Mouse (Mus musculus) naive thymus-derived CD4-positive, alpha-beta T cell, adult 5 months (primary cell): Measurements from ENCODE around the gene 1110017D15Rik. TPM values are rescaled to one million over a fixed set of nuclear protein-coding genes. Genes with fewer than 3 reads are reported as not detected.

Experiments
- polyA plus RNA-seq: library from polyadenylated mRNA; unstranded; fragments of 100-300 nt; shearing (Covaris generic); gene quantifications from one replicate; pipeline ENCODE4 v1.2.1, GENCODE M21; 2017

1110017D15Rik gene
- not detected for polyA plus RNA-seq

DNA sequence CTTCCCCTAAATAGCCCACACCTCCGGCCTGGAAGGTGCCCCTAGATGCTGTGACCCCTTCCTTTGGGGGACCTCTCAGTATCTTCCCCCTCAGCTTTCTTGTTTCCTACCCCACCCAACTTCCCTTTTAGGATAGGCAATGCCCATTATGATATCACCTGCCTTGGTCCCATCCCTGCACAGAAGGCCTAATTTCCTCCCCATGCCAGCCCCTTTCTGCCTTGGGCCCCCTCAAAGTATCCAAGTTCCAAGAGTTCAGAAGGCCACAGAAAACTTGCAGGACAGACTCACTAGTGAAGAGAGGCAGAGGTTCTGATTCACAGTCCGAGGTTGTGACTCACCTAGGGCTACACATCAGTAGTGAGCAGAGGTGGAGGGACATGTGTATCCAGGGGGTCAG is at the start of gene 1110017D15Rik:
1110017D15Rik (minus strand) TSS at position 101 of the 400 bp plus-strand sequence.

DNA sequence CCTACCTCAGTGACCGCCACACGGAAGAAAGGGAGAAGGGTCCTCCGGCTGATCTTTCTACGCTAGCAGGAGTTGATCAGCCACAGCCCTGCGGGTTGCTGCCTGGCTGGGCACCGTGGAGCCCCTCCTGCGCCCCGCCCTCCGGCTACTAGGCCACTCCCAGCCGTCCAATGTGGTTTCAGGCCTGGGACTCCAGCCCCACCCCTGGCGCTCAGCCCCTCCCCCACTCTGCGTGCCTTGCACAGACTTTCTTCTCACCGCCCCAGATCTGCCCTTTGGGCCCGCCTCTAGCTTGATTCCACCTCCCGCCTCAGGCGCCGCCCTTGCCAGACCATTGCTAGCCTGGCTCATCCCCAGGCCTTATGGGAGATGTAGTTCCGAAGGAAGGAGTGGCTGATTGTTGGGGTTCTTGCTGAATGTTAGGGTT is 14.1 kb downstream of the 1110017D15Rik start, which contains the start of gene AI464131:
AI464131 (minus strand) TSS at position 91 of the 427 bp plus-strand sequence.

DNA sequence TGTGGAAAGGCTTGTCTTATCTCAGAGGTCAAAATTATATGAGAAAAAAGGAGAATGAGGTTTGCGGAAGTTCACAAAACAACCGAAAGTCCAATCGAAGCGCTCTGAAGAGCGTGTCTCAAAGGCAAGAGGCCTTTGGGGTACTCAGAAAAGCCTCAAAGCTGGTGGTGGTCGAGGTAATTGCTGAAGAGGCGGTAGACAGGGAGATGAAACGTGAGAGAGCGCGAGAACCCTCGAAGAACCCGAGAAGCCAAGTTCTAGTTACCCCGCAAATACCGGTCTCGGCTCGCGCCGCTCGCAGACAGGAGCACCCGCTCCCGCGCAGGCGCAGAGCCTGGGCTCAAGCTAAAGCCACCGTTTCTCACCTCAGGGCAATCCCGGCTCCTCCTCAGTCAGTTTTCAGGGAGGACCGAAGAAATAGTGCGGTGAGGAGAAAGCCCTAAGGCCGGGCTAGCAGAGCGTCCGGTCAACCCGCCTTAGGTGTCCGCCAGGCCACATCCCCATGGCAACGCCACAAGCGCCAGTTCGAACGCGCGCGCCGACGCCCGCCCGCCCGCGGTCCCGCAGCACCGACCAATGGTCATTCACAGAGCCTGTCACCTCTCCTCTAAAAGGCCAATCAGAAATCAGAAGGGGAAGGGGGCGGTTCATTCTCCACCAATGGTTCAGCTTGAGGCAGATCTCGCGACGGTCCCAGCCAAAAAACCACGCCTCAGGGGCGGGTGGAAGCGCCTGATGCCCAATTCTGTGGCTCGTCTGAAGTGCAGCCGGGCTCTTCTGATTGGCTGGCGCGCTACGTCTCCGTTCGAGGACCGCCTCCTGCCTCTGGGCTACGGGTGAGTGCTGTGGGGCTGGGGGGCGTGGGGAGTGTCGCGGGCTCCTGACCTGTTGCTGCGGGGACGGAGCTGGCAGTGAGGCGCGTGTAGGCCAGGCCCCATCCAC is 52.5 kb downstream of the 1110017D15Rik start, which contains the start of the genes Kif24 and Nudt2:
Kif24 (minus strand) TSS at position 543 of the 942 bp plus-strand sequence.
Nudt2 (plus strand) TSS at position 807 of the 942 bp plus-strand sequence.

Other genes starting within 250 kb of the 1110017D15Rik start
- 84.1 TPM for gene Ubap2, start 242.2 kb downstream of the 1110017D15Rik start, polyA plus RNA-seq
- gene Dcaf12, start 202.4 kb downstream of the 1110017D15Rik start, polyA plus RNA-seq, result 63.3 TPM
- 113 TPM for gene Ubap1, start 168.3 kb downstream of the 1110017D15Rik start, polyA plus RNA-seq
- 0.78 TPM for gene Kif24, start 52.4 kb downstream of the 1110017D15Rik start, polyA plus RNA-seq
- gene Nudt2, start 52.2 kb downstream of the 1110017D15Rik start, polyA plus RNA-seq, result 4.3 TPM
- gene AI464131, start 14.3 kb downstream of the 1110017D15Rik start, polyA plus RNA-seq, result not detected
- 3.3 TPM for gene Fam219a, start 52.2 kb upstream of the 1110017D15Rik start, polyA plus RNA-seq
- gene Dnaic1, start 52.4 kb upstream of the 1110017D15Rik start, polyA plus RNA-seq, result not detected
- not detected for gene Enho, start 123.0 kb upstream of the 1110017D15Rik start, polyA plus RNA-seq
- not detected for gene Cntfr, start 179.8 kb upstream of the 1110017D15Rik start, polyA plus RNA-seq
- gene Il11ra1, start 182.7 kb upstream of the 1110017D15Rik start, polyA plus RNA-seq, result 8.1 TPM
- 31.1 TPM for gene Rpp25l, start 196.2 kb upstream of the 1110017D15Rik start, polyA plus RNA-seq
- gene Dctn3, start 205.8 kb upstream of the 1110017D15Rik start, polyA plus RNA-seq, result 82.7 TPM
- gene Arid3c, start 213.8 kb upstream of the 1110017D15Rik start, polyA plus RNA-seq, result not detected
- gene Galt, start 237.9 kb upstream of the 1110017D15Rik start, polyA plus RNA-seq, result 89.3 TPM
- gene Sigmar1, start 238.8 kb upstream of the 1110017D15Rik start, polyA plus RNA-seq, result 36.4 TPM